In the genomic region with DNA sequence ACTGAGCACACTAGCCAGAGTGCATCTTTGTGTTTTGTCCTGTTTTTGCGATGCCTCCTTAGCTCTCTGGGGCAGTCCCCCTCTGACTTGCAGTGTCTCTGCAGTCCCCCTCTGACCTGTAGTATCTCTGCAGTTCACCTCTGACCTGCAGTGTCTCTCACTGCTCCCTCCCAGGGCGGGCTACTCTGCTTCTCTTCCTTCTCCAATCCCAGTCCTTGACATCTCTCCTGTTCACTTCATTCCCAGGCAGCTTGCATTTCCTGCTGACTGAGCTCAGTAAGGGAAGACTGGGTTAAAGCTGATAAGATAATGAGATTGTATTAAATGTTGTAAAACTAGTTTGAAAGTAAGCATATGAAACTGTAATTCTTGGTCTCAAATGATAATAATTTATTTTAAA, we compare ENCODE assay signal across 29 mouse cellular contexts. TPM values are rescaled to one million over a fixed set of nuclear protein-coding genes. Genes with fewer than 3 reads are reported as not detected.
DNase-seq lines count a peak whose midpoint lies in the region; ATAC-seq and TF ChIP-seq lines count a peak whose summit lies in the region.
"Had no signal": no experiment of that assay in that cellular context is flagged by ENCODE, and none has a peak within 500 bp of the region (broad histone marks: within the 10 kb centered on the region; RNA-seq: fewer than 3 reads in every experiment).

No protein-coding gene starts in this region.

- H3K9me3 ChIP-seq in heart, embryonic 10.5 days = no peaks in the 10 kb centered on the region
- no peaks in the 10 kb centered on the region for H3K9me3 ChIP-seq in neural tube, embryonic 13.5 days
- H3K9me3 ChIP-seq in neural tube, embryonic 15.5 days (replicated peaks) = no peaks in the 10 kb centered on the region
- H3K9me3 ChIP-seq: midbrain, embryonic 10.5 days; neural tube, embryonic 12.5 days had no signal

- H3K4me1 ChIP-seq in heart, embryonic 10.5 days = peaks cover 25% of the 10 kb centered on the region
- H3K4me1 ChIP-seq in kidney, adult 2 months (ENCODE audit: control insufficient read depth, insufficient read depth, low read length) = peaks cover 22% of the 10 kb centered on the region
- H3K4me1 ChIP-seq in neural tube, embryonic 13.5 days (replicated peaks) = peaks cover 34% of the 10 kb centered on the region
- H3K4me1 ChIP-seq in neural tube, embryonic 15.5 days = peaks cover 42% of the 10 kb centered on the region

- no peak for ATAC-seq in neural tube, embryonic 13.5 days (ENCODE audit: low read depth)
- no peak for ATAC-seq in neural tube, embryonic 15.5 days (ENCODE audit: low FRiP score)
- ATAC-seq: CD4-positive, CD25-positive, alpha-beta regulatory T cell, adult 4 months; hindbrain, postnatal 0 days had no signal

- TF ChIP-seq CTCF in kidney, adult 2 months (conservative IDR thresholded peaks at IDR 0.05; ENCODE audit: insufficient read depth, insufficient read length, low read depth, low read length) = no peak

- H3K36me3 ChIP-seq in heart, embryonic 10.5 days = peaks cover 39% of the 10 kb centered on the region
- H3K36me3 ChIP-seq in kidney, adult 2 months (ENCODE audit: control insufficient read depth, insufficient read depth, low read length) = peaks cover 2% of the 10 kb centered on the region; the same call in 1 of the 2 replicates
- H3K36me3 ChIP-seq in neural tube, embryonic 13.5 days = peaks cover 10% of the 10 kb centered on the region
- H3K36me3 ChIP-seq in neural tube, embryonic 15.5 days = peaks cover 3% of the 10 kb centered on the region; the same call in 1 of the 2 replicates

- H3K4me3 ChIP-seq in heart, embryonic 10.5 days = no peak overlapping the region
- H3K4me3 ChIP-seq in kidney, adult 2 months (ENCODE audit: insufficient read depth, low read depth, low read length) = no peak overlapping the region
- H3K4me3 ChIP-seq in neural tube, embryonic 13.5 days = no peak overlapping the region
- H3K4me3 ChIP-seq in neural tube, embryonic 15.5 days (replicated peaks) = no peak overlapping the region
- H3K4me3 ChIP-seq: erythroblast, embryonic 14.5 days; midbrain, embryonic 10.5 days; myocyte; neural tube, embryonic 12.5 days had no signal

- H3K9ac ChIP-seq in neural tube, embryonic 13.5 days = no peak overlapping the region
- H3K9ac ChIP-seq in neural tube, embryonic 15.5 days (replicated peaks) = no peak overlapping the region
- H3K9ac ChIP-seq: liver, embryonic 14.5 days; neural tube, embryonic 12.5 days had no signal

- H3K27ac ChIP-seq in heart, embryonic 10.5 days = peak overlapping the region; percentile 30; the same call in 1 of the 2 replicates
- no peak overlapping the region for H3K27ac ChIP-seq in kidney, adult 2 months (ENCODE audit: insufficient read depth, low read depth, low read length)
- 0 out of 2 replicates have a peak overlapping the region, but pooled peaks have one; percentile 18 for H3K27ac ChIP-seq in neural tube, embryonic 13.5 days (replicated peaks)
- H3K27ac ChIP-seq in neural tube, embryonic 15.5 days (replicated peaks) = no peak overlapping the region
- H3K27ac ChIP-seq: hindbrain, postnatal 0 days; liver, embryonic 14.5 days; macrophage; midbrain, embryonic 10.5 days; neural tube, embryonic 12.5 days had no signal

- no peaks in the 10 kb centered on the region for H3K27me3 ChIP-seq in heart, embryonic 10.5 days (ENCODE audit: insufficient read depth, poor library complexity, severe bottlenecking)
- H3K27me3 ChIP-seq in kidney, adult 2 months (replicated peaks; ENCODE audit: control insufficient read depth, insufficient read depth, low read length) = no peaks in the 10 kb centered on the region
- no peaks in the 10 kb centered on the region for H3K27me3 ChIP-seq in neural tube, embryonic 13.5 days
- no peaks in the 10 kb centered on the region for H3K27me3 ChIP-seq in neural tube, embryonic 15.5 days (replicated peaks)
- H3K27me3 ChIP-seq: neural tube, embryonic 12.5 days had no signal

- H3K4me2 ChIP-seq in neural tube, embryonic 13.5 days = no peak overlapping the region
- H3K4me2 ChIP-seq in neural tube, embryonic 15.5 days = no peak overlapping the region
- H3K4me2 ChIP-seq: neural tube, embryonic 12.5 days had no signal

- TF ChIP-seq POLR2A in kidney, adult 2 months (IDR thresholded peaks at IDR 0.05; ENCODE audit: low read depth, low read length) = no peak

- no peak for DNase-seq in heart, embryonic 10.5 days (ENCODE audit: low spot score)
- no peak for DNase-seq in heart, adult 8-10 months (ENCODE audit: low spot score)
- DNase-seq in kidney, adult 2 months = peak; percentile 16
- DNase-seq in kidney, adult 11 months = no peak
- DNase-seq in spleen, postnatal 4 days (ENCODE audit: low spot score in 2 of 2) = no peak
- DNase-seq: adrenal gland, postnatal 36 days; cerebellum, adult 2 months; cerebellum, postnatal 14 days; gastrocnemius, postnatal 10 days; kidney, adult 8-10 months; liver; lung, adult 2 months; lung, postnatal 10 days; thymus, postnatal 14 days had no signal

- 33% methylated on average over 2 of the region's 2 CpGs for WGBS in heart, embryonic 10.5 days
- WGBS in kidney, adult 2 months = 49% methylated on average over 2 of the region's 2 CpGs
- 75% methylated on average over 2 of the region's 2 CpGs for WGBS in neural tube, embryonic 13.5 days
- WGBS in neural tube, embryonic 15.5 days = 78% methylated on average over 2 of the region's 2 CpGs

RNA-seq across cellular contexts. Expression of gene Smad5, which starts 7.8 kb away (rescaled TPM):
- polyA plus RNA-seq in heart, embryonic 10.5 days (2016; fragmentation: Nextera tagmentation; extraction: Ambion mirVana) = 20.7 and 23.0 TPM in 2 replicates
- total RNA-seq in heart, adult 8-10 months (2022) = 10 to 100 TPM; 28.0 to 32.0 (median 28.8) TPM
- polyA plus RNA-seq in kidney, adult 2 months (2012; rRNA removed) = 21.1 and 31.4 TPM in 2 replicates
- polyA plus RNA-seq in neural tube, embryonic 13.5 days (2015; fragmentation: Nextera tagmentation; extraction: Ambion mirVana) = 22.7 and 25.7 TPM in 2 replicates
- 16.3 and 19.0 TPM in 2 replicates for polyA plus RNA-seq in neural tube, embryonic 15.5 days (2015; fragmentation: Nextera tagmentation; extraction: Ambion mirVana)

RNA-seq across cellular contexts. Expression of gene Gm45623, which starts 43.0 kb away (rescaled TPM):
- polyA plus RNA-seq in heart, embryonic 10.5 days (2016; fragmentation: Nextera tagmentation; extraction: Ambion mirVana) = 0.49 and 0.67 TPM in 2 replicates
- not detected for total RNA-seq in heart, adult 8-10 months (2022)
- polyA plus RNA-seq in kidney, adult 2 months (2012; rRNA removed) = 0.06 and 0.08 TPM in 2 replicates
- 1.0 and 1.6 TPM in 2 replicates for polyA plus RNA-seq in neural tube, embryonic 13.5 days (2015; fragmentation: Nextera tagmentation; extraction: Ambion mirVana)
- 2.1 and 2.7 TPM in 2 replicates for polyA plus RNA-seq in neural tube, embryonic 15.5 days (2015; fragmentation: Nextera tagmentation; extraction: Ambion mirVana)
- total RNA-seq: adrenal gland, postnatal 36 days; gastrocnemius, postnatal 10 days had no signal
- polyA plus RNA-seq: CD4-positive, CD25-positive, alpha-beta regulatory T cell, adult 4 months; erythroblast, embryonic 14.5 days; forebrain, embryonic 11.5 days; heart, postnatal 0 days; hindbrain, embryonic 11.5 days; limb, embryonic 11.5 days; liver, embryonic 14.5 days; macrophage; midbrain, embryonic 10.5 days; myocyte; urinary bladder, adult 2 months had no signal

Comparison
In these comparisons a context has a peak if more than half of its experiments do, and no peak if none do; other contexts are left out.
1. H3K27ac ChIP-seq: peak in heart, embryonic 10.5 days (single experiment) and neural tube, embryonic 13.5 days (single experiment); none in kidney, adult 2 months (single experiment) and neural tube, embryonic 15.5 days (single experiment).